Mouse (Mus musculus) right cerebral cortex, postnatal 14 days (tissue): Measurements from ENCODE around the gene Insl5.

Experiments used
- DNase-seq: peaks from one replicate; pipeline ENCODE4 v3.0.0; 2022

Insl5 gene

DNA sequence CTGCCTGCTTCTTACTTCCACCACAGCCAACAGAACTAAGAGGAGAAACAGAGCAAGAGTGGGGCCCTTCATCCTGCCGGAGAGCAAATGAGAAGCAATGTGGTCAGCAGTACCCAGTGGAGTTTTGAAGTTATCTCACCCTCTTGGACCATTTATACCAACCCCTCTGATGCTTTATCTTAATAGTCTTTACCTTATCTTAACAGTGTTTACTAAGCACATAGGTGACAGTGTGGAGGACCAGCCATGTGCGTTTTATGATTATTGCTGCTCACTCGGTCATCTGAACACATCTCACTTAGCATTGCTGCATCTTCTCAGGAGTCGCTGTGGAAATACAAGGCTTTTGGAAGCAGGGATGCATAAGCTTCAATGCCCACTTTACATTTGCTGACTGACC lies at the start of gene Insl5:
Gene Insl5 (minus strand): TSS at position 222 of the 400 bp plus-strand sequence.
- DNase-seq: no peak

DNA sequence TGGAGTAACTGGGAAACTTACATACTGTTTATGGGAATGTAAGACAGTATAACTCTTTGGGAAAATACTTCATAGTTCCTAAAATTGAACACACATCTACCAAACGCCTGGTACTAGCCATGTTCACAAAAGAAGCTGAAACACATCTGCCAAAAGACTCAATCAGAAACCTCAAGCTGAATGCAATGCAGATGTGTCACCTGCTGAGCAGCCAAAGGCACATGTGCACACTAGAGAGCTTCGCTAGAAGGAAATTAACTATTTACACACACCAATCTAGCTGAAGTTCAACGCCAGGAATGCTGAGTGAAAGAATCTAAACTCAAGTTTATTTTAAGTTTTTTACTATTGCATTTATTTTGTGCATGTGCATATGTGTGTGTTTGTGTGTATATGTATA lies 44.0 kb upstream of the Insl5 start:
- no peak for DNase-seq

DNA sequence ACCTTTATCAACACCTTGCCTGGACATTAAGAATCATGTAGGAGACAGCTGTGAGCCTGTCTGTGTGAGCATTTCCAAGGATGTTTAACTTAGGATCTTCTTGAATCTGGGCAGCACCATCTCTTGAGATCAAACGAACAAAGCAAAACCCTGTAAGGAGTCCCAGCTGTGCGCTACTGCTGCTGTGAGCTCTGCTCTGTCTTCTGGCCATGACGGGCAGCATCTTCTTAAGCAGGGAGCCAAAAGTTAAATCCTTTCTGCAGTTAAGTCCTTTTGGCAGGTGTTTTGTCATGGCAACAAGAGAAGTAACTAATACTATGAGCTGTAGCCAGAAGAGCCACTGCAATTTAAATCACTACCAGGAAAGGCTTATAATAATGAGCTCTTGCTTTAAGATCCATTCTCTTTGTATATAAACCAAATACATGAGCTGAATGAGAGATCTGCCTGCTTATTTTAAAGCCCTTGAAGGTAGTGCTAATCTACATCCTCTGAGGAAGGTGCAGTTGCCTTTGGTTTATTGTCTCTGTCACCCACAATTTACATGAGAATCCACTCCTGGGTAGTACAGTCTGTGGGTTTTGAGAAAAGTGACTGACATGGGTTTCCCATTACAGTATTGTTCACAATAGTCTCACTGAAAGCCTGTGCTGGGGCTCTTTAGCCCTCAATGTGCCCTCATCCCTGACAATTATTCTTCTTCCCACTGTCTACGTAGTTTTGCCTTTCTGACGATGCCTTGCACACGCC lies 41.4 kb upstream of the Insl5 start:
- DNase-seq: no peak

DNA sequence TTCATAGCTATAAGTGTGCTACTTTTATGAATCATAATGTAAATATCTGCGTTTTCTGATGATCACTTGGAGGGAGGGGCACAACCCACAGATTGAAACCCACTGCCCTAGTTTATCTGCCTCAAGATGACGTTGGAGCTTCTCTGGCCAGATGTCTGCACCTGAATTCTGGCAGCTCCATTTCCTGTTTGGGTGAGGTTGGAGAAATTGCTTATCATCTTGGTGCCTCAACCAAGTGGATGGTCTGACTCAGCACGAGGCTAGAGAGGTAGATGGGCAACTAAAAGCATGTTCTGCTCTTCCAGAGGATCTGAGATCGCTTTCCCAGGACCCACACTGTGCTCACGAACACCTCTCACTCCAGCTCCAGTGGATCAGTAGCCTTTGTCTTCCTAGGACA lies 38.3 kb upstream of the Insl5 start:
- DNase-seq: no peak

DNA sequence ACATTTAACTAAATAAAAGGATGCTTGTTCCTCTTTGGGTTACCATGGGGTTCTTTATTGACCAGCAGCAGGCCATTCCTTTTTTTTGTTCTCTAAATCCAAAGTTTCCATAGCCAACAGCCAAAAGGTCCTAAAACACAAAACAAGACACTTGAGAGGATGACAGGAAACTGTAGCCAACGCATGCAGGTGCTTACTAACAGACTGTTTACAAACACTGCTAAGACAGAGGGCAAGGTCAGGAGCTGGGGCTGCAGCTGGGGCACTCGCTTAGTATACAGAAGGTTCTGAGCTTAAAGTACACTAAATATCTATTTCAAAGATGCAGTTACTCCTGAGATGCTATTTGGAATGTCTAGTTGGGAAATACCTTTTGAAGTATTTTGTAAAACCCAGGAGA lies 37.8 kb upstream of the Insl5 start:
- no peak for DNase-seq

DNA sequence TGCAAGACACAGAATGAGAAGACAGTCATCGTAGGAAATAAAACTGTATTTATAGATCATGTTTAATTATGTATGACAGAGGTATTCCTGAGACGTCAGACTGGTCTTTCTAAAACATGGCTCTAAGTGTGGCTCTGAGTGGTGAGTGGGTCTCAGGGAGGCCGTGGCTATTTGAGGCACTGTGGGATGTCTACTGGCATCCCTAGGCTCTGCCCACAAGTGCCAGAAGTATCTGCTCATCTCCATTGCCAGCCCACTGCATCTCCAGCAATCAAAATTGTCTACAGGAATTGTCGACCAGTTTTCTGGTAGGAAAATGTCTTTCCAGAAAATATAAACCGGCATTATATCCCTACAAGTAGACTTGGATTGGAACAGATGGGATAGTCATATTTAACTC lies 30.3 kb upstream of the Insl5 start:
- no peak for DNase-seq

DNA sequence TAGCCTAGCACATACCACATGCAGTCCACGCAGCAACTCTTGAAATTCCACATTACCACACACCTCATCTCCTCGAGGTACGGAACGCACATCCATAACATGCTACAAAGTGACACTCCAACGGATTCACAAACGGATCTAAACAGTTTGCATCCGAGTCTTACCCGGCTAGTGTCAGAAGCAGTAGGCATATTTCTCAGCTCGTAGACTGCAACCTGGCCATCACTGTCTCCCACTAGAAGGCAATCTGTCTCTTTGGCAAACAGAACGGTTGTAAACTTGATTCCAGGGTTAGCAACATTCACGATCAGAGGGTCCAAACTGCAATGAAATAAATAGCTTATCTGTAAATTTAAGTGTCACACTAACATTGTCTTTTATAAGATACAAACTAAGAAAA lies 21.4 kb upstream of the Insl5 start:
- DNase-seq: no peak

DNA sequence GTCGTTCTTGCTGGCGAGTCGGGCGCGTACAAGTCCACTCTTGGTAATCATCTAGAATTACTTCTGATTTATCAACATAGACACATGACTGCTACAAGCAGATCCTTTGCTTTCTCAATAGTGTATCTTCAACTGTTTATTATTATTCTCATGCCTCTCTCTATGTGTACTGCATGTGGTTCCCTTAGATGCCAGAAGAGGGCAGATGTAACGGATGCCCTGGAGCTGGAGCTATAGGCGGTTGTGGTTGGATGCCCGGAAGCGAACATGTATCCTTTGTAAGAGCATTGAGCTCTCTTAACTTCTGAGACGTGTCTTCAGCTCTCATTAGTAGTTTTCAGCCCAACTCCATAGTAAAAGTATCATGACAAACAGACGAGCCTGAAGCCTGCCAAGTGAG lies 16.4 kb upstream of the Insl5 start:
- DNase-seq: no peak

DNA sequence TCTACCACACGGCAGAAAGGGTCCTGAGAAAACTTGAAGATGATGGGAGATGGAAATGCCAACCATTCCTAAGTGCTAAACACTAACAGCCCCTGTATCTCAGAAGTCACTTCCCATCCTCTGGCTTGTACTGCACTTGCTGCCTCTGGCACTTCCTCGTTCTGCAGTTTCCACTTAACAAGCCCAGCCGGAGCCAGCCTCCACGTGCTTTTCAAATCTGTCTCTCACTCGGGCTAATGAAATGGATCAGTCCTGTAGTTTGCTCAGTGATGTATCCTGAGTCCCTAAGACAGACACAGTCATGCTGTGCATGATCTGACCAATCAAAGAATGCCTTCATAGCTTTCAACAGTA lies 13.2 kb upstream of the Insl5 start:
- no peak for DNase-seq

DNA sequence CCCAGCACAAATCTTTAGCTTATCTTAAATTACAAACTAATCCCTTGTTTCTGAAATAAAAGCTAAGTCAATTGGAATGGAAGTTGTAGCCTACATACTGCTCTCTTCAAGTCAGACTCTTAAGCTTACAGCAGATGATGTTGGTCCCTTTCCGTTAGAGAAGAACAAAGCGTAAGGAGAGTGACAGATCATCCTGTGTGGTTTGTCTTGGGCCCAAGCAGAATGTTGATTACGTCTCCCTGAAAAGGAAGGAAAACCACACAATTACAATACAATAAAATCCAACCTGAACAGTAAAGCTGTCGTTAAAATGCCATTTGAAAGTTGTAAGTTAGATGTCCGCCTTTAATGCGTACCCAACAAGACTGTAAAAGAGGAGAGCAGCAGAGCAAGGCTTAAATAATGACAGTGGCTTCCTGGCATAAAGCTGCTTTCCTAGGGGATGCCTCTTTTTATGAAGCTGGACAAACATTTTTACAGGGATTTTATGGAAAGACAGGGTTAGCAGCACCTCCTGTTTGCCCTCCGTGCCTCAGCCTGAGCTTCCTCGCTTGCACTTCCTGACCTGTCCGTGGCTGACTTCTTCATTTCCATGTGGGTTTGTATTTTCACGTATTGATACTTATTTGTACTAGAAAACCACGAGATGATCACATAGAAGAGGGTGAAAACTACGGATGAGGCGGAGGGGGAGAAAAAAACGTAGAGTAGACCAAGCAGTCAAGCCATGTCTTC lies 12.6 kb upstream of the Insl5 start:
- no peak for DNase-seq

DNA sequence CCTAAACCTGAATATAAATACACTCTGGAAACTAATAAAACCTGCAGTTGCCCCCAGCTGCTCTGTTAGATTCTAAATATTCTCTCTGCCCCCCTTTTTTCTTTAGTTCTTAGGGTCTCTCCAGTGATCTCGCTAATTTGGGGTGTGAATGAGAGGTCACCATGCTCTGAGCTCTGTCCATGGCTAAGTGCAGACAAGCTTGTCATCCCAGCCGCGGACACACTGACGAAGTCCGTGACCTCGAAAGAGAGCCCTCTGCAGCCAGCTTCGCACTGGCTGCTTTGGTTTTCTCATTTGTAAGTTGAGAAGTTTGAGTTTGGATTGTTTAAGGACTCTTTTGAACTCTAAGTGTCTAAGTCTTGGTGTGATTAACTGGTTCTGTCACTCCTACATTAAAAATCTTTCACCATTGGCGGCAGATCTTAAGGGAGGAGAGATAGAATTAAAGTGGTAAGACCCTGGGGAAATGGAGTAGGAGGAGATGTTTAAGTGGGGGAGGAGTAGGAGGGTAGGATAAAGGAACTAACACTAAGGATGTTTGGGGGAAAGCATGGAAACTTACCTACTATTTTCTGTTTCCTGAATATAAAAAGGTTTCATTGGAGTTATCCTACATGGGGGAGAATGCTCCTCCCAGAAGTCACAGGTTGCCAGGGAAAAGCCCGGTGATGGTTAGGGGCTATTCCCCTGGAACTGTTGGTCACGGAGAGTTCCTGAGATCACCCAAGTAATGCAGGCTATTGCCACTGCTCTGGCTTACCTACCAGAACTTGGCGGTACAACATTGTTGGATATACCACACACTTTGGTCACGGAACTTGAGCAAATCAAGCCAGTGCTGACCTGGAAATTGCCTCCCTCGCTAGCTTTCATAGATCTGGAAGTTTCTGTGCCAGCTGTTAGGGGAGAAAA lies 1.8 kb upstream of the Insl5 start:
- no peak for DNase-seq

DNA sequence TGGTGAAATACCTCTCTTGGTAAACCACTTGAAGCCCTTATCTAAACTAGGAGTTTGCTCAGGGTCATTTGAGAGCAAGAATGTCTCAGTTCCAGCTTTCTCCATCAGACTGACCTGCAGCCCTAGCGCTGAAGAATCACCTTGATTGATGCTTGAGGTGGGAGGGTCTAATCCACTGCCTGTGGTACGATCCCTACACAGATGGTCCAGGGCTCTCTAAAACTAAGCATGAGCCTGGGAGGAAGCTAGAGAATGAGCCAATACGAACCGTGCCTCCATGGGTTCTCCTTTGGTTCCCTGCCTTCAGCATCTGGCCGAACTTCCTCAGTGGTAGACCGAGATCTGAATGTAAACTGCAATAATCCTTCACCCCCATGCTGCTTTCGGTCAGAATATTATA lies 1.1 kb upstream of the Insl5 start:
- no peak for DNase-seq

DNA sequence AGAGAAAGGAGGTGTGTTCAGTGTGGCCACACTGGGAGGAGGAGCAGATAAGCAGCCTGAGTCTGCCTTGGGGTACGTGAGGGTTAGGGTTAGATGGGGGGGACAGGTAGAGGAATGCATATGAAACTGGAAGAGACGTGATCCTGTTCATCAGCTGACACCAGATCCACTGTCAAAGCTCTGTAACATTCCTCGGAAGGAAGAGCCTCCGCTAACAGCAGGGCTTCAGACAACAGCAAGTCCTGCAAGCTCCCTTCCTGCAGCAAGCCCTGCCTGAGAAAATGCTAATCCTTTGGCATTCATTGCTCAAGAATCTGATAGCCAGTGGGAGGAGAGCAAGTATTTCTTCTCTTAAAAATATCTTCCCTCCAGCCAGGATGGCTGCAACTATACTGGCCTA lies 13.2 kb downstream of the Insl5 start:
- DNase-seq: no peak

DNA sequence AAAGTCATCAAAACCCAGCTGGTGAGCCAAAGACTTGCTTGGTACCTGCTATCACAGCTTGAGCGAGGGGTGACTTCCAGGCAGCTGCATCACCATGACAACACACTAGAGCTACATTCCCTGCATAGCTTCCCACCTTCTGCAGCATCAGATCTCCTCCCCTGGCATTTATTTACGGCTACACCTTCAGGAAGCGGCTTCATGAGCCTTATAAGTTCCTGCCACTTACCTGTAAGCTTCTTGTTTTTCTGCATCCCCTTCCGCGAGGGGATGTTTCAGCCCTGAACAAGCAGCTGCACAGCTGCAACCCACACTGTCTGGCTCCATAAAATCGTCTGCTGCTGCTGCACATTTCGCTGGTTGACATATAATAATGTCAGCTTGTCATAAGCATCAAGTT lies 14.8 kb downstream of the Insl5 start:
- no peak for DNase-seq

DNA sequence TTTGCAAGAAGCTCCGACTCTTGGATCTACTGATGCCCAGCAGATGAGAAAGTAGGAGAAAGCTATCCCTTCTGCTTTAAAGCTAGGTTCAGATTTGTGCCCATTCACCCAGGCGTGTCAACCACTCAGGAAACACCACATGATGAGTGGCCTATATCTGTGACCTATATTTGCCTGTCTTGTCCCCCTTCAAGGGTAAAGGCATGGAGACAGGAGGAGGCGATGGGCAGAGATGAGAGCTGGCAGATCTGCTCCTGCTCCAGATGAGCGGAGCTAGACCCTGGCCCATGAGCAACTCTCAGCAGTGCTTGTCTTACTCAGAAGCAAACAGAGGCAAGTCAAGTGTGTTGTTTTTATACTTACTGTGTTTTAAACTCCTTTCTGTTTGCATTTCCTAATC lies 15.9 kb downstream of the Insl5 start:
- DNase-seq: no peak

DNA sequence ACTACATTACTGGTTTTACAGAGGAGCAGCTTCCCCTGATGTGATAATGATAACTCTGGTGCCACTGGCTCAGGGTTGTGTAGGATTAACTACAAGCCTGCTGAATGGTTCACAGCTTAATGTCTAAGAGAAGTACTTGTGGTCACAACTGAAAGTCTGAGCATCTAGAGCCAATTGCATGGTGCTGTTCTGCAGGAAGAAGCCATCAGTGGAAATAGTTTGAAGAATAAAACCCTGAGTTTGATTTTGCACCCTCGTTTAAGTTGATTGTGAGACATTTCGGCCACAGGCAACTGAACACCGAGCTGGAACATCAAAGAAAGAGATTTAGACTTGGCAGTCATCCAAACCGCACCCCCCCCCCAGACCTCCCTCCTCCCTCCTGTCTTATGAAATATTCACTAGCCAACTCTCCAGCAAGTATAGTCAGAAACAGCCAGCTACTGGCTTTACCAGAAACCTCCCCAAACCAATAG lies 19.7 kb downstream of the Insl5 start:
- no peak for DNase-seq

DNA sequence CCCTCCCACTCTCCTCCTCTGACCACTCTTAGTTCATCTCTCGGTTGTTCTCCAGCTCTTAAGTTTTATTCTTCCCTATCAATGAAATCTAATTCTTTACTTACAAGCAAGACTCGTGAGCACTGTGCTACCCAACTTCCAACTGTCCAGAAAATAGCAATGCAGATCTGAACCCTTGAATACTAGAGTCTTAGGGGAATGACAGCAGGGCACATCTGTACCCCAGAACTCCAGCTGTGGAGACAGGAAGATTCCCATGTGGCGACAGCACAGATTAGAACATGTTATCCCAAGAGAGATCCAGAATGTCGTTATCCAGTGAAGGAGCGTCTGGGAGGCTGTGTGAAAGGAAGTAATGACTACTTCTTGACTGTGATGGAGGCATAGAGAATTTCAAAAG lies 20.4 kb downstream of the Insl5 start:
- DNase-seq: no peak

DNA sequence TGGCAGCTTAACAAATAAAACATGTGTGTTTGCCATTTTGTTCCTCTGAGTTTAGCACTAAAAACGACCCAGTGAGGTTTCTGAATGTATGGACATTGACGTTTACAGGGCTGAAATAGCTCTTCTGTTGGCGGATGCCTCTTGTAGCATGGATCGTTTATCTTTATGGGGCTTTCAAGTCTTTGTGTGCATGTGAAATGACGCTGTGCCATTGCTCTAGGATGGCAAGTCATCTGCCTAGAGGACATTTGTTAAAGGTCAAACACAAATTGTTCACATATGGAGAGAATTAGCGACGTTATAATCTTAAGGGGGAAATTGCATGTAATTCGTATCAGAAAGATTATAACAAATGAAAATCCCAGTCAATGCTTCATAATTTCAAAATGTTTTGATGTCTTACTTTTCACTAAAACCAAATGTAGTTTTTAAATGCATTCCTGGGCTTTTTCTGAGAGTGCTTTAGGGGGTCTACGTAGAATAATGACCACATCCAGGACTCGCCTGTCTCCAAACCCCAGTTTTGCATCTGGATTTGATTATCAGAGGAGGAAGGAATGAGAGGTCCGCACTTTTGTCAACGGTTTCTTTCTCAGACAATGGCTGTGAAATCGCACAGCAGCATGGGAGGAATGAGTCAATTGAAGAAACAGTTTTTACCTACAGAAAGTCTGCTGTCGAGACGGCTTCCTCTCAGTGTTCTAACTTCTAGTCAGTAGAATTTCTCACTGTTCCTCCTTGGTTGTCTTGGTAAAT lies 21.3 kb downstream of the Insl5 start:
- DNase-seq: no peak

DNA sequence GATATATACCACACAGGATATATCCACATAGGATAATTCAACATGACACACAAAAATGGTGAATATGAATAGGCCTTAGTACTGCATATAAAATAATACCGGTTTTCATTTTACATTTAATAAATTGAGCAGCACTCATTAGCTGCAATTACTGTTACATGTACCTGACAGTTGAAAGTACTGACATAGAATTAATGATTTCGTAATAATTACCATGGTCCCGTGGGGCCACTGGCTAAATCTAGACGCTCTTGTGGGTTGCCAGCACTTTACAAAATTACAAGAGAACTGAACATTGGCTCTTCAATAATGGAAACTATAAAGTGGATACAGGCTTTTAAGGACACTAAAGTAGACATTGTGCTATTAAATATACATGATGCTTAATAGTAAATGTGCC lies 22.0 kb downstream of the Insl5 start:
- DNase-seq: no peak

DNA sequence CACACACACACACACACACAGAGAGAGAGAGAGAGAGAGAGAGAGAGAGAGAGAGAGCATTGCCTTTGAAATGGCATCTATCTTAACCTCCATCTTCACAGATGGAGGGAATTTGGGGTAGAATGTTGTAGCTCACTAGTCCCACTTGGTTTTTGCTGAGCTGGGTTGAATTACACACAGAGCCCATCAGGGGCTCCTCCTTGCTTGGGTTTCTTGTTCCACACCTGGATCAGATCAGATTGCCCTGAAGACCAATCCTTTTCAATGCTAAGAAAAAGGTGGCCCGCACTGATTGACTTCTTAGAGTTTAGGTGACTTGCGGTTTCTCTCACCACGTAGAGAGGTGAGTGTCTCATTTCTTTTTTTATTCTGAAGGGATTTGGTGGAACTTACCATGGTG lies 35.0 kb downstream of the Insl5 start:
- DNase-seq: no peak

DNA sequence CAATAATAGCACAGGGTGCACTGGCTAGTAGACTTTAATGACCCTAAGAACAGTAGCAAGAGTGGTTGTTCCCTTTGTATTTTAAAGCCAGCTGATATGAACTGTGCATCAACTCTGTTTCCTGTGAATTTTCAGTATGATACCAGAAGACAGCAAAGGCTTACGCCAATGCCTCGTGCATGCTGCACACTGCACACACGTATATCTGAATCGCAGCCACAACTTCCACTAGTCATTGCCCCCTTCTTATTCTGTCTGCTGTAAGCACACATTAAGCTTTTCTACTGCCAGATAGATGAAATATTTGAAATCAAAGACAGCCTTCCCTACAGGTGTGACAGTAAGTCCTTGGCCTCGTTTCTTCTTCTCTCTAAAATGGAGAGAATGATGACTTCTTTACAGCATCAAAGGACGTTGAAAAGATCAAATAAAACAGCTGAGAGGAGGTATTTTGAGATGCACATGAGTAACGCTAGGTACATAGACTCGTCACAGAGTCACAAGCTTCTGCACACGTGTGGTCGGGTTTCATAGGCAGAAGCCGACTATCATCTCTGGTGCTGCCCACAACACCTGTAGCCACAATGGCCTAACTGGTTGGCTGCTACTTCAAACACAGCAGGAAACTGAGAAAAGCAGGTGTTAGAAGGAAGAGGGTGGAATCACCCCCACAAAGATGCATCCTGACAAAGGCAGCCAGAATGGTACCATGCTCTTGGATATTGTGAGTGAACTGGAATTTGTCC lies 35.9 kb downstream of the Insl5 start:
- no peak for DNase-seq

DNA sequence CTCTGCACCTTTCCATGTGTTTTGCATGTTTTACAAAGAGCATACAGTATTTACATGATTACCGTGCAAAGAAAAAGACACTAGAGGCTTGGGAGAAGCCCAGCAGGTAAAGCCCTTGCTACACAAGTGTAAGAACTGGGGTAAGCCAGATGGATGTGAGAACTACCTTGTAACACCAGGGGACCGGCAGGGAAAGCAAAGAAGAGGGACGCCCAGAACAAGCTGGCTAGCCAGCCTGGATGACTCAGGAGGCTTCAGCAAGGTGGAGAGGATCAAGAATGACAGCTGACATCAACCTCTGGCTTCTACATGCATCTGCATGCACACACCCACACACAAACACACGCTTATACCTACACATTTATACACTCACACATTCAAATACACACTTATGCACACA lies 36.6 kb downstream of the Insl5 start:
- no peak for DNase-seq
